Mouse (Mus musculus): ENCODE measurements around the gene Arsb. TPM values are rescaled to one million over a fixed set of nuclear protein-coding genes. Genes with fewer than 3 reads are reported as not detected.

Gene Arsb
- total RNA-seq, 2 experiments from 2014 or later, result 3.3 to 16.0 TPM

DNA sequence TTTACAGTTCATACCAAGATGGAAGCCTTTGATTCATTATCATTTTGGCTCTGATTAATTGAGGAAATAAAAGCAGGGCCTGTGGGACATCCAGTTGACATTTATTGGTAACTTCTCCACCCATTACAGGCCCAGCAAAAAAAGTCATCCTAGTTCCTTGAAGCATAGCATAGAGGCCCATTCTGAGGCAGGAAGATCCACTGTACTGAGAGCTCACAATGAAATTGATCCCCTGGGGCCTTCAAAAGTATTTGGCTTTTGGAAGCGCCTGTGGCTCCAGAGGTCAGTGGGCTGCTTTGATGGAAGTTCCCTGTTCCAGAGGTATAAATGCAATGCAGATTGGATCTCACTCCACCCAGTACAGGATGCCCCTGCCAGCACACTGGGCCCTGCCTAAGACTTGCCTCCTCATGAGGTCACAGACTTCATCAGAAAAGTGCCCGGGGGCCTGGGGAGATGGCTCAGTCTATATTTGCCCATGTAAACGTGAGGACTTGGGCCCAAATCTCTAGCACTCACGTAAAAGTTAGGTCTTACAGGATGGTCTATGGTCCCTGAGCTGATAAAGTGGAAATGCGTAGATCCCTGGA, 141.0 kb downstream of the Arsb start:
- ATAC-seq (replicated peaks; ENCODE audit: low FRiP score, low TSS enrichment, poor library complexity, severe bottlenecking), result no peak

DNA sequence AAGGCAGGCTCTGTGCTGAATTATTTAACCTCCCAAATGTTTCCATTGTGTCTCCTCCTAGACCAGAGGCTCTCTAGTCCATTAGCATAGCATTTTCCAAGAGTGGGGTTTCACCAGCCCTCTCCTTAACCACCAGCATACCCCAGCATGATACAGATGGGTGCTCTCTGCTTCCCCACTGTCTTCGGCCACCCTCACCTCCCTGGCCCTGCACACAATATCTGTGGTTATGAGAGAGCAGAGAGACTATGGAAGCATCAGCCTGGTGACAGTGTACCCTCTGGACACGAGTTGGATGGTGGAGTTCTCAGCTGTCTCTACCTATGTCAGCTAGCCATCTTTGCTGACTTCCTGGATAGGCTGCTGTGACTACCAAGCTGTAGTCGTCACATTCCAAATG, 142.8 kb downstream of the Arsb start:
- ATAC-seq (replicated peaks; ENCODE audit: low FRiP score, low TSS enrichment, poor library complexity, severe bottlenecking), result no peak

DNA sequence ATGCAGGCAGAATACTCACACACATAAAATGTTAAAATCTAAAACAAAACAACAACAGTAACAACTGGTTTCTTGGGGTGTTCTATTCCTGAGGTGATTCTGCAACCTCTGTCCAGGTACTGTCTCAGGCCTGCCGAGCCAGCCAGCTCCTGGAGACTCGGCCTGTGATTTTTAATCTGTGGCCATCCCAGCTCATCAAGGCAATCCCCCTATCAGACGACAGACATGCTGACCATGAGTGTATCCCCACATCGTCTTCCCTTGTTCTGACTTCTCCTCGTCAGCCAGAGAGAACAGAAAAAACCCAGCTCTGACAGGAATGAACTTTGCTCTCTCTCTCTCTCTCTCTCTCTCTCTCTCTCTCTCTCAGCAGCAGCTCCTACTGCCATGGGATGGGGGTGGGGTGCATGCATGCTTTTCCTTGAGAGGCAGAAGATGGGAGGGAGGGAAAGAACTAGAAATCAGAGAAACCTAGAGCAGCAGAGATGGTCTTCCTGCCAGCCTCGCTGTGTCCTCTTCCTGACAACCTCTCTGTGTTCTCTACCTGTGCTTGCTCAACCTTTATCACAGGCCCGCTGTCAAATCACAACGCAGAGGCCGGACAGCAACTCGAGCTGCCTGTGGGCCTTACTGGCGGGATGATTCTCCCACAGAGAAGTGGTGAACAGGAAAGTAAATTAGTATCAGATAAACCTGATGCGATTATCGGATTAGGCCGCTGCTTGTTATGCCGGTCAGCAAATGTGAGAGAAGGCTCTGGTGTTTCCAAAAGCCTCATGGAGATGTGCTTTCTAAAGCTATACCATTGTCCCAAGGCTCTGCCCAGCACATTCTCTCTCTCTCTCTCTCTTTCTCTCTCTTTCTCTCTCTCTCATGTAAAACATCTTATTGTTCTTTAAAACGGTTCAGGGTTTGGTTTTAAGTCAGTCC, 144.5 kb downstream of the Arsb start:
- no peak for ATAC-seq (replicated peaks; ENCODE audit: low FRiP score, low TSS enrichment, poor library complexity, severe bottlenecking)

DNA sequence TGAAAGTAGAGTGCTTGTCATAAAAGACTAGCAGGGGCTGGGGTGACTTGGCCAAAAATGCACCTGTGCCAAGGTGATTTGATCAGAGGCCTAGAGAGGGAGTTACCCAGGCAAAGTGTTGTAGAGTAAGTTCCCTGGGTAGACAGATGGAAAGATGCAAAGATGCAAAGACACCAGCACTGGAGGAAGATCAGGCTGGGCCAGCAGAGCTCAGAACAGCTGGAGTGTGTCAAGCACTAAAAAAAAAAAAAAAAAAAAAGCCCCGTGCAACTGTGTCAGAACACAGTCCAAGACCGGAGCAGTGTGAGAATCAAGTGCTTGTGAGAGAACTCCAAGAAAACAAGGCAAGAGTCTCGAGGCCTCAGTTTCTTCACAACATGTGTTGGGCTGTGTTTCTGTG, 148.1 kb downstream of the Arsb start:
- no peak for ATAC-seq (replicated peaks; ENCODE audit: low FRiP score, low TSS enrichment, poor library complexity, severe bottlenecking)

DNA sequence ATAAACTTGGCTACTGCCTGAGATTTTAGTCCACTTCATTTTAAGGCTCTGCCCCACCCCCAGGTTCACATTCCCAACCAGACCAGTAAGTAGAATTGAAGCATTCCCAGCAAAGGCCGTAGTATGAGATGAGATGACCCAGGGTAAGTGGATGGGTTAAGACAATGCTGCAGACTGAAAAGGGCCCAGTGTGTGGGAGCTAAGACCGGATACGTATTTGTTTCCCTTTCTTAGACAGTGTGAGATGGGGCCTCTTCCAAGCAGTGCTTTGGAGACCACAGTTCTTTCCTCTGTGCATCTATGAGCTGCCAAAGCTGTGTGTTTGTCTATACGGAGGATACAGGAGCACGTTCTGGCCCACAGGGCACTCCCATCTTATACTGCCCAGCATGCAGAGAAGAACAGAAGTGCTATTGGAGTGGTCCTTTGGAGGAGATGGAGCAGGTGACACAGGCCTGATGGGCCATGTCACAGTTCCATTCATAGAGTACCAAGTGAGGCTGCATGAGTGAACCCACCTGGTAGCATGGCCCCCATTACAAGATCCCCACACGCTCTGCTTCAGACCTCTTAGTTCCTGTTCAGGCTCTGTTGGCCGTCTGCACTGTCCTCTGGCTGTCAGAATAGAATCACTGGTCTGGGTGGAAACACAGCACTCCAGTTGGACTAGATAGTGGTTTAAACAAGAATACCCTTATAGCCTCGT, 148.8 kb downstream of the Arsb start:
- no peak for ATAC-seq (replicated peaks; ENCODE audit: low FRiP score, low TSS enrichment, poor library complexity, severe bottlenecking)

DNA sequence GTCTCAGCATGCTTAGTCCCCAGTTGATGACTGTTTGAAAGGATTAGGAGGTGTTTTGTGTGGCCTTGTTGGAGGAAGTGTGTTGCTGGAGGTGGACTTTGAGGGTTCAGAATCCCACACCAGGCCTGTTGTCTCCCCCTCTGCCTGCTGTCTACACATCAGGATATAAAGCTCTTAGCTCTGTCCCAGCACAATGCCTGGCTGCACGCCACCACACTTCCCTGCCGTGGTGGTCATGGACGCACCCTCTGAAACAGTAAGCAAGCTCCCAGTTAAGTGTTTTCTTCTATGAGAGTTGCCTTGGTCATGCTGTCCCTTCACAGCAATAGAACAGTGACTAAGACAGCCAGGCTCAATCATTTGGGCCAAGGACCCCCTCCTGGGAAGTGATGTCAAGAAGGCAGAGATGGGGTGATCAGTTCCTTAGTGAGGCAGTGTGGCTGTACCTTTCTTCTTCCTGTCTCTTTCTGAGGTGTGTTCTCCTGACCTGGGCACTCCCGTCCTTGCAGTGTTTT, 149.4 kb downstream of the Arsb start:
- no peak for ATAC-seq (replicated peaks; ENCODE audit: low FRiP score, low TSS enrichment, poor library complexity, severe bottlenecking)

DNA sequence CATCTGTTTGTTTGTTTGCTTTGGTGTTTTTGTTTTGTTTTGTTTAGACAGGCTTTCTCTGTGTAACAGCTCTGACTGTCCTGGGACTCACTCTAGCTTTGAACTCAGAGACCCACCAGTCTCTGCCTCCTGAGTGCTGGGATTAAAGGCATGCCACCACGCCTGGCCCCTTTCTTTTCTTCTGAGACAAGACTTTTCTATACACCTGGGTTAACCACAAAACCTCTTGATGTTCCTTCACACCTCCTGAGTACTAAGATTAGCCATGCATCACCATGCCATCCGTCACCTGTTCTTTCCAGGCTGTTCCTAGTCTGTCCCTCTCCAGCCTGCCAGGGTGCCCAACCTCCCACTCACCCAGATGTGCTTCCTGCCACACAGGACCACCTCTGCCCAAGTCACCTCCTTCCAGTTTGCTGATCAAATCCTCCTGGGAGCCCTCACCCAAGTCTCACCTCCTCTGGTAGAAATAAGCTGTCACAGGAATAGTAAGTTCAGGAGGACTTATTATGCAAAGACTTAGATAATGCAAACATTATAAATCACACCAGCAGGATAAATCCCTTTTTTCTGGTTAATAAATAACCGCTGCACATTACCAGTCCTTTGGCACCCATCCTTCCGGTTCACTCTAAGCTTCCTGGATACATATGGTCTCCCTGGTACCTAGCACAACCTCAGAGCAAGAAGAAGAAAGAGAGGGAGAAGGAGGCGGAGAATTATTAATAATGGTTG, 150.6 kb downstream of the Arsb start:
- no peak for ATAC-seq (replicated peaks; ENCODE audit: low FRiP score, low TSS enrichment, poor library complexity, severe bottlenecking)

DNA sequence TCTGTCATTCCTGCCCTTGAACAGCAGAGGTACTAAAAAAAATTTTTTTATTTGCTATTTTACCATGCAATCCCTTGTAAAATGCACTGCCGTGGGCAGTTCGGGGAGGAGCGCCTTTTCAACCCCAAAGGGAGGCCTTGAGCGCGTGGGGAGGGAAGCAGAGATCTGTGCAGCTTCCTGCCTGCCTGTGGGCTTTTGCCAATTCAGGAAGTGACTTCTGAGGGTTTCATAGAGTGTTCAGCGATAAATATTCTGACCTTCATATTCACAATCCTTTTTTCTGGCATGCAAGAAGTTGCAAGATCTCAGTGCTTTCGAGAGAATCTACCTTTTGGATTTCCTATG, 151.1 kb downstream of the Arsb start:
- no peak for ATAC-seq (replicated peaks; ENCODE audit: low FRiP score, low TSS enrichment, poor library complexity, severe bottlenecking)

DNA sequence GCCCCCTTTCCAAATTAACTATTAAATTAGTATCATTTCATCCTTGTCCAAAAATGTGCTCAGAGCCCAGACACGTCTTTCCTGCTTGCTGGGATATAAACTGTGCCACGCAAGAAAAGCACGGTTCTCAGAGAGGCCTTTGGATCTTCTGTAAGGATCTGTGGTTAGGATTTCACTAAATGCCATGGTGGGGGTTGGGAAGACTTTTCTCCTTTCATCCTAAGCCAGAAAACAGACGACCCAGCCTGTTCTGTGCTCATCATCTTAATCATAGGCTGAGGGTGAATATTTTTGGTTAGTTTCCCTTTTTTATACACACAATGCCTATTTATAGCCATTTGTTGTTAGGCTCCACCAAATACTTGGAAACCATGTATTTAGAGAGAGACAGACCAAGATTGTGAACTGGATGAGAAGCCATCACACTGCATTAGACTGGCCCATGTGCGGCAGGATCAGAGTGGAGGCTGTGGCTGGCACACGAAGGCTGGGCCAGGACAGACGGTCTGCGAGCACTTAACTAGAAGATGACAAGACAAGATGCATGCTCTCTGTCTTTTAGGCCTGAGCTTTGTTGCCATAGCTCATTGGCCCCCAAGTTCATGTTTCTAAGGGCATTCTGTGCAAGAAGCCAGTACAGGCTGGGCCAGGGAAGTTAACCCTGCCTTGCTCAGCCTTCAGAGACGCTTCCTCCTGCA, 153.5 kb downstream of the Arsb start:
- no peak for ATAC-seq (replicated peaks; ENCODE audit: low FRiP score, low TSS enrichment, poor library complexity, severe bottlenecking)

DNA sequence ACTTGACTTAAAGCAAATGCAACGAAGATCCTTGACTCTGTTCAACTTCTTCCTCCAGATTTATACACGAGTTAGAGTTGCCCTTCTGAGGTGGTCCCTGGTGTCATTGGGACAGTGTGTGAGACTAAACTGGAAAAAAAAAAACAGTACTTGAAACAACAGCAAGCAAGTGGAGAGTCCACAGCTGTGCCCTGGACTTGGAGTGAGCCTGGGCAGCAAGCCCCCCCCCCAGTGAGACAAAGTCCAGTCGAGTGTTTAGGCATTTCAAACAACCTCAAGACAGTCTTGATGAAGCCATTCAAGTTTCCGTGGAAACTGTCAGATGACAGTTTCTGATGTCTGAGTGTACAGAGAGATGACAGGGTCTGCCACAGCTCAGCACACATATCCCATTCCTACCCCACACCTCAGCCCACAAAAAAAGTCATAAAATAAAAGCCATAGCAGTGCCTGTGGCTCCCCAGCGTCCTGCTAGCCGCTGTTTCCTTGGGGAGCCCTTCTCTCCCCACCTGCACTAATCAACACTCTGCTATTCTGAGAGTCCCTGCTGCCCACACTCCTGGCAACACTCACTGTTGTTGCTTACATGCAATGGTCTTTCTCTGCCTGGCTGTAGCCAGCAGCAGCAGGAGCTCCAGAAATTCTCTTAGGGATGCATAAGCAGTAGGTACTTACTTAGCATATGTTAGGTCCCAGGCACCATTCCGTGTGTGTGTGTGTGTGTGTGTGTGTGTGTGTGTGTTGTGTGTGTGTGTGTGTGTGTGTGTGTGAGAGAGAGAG, 159.3 kb downstream of the Arsb start:
- no peak for ATAC-seq (replicated peaks; ENCODE audit: low FRiP score, low TSS enrichment, poor library complexity, severe bottlenecking)

DNA sequence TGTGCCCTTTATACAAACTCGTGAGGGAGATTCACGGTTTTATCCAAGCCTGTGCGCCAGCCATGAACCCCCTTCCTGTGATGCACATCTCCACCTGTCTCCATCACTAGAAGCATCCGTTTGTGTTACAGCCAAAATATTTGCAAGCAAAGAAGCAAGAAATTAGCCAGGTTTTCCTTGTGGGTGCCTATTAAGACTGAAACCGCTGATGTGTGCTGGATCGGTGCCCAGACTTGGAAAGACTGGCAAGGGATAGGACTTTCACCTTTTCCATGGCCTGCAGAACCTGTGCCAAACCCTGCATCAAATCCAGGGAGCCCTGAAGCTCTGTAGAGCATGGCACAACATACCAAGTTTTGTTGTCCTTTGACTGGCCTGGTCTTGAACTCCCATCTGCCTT, 165.0 kb downstream of the Arsb start:
- ATAC-seq (replicated peaks; ENCODE audit: low FRiP score, low TSS enrichment, poor library complexity, severe bottlenecking), result no peak

DNA sequence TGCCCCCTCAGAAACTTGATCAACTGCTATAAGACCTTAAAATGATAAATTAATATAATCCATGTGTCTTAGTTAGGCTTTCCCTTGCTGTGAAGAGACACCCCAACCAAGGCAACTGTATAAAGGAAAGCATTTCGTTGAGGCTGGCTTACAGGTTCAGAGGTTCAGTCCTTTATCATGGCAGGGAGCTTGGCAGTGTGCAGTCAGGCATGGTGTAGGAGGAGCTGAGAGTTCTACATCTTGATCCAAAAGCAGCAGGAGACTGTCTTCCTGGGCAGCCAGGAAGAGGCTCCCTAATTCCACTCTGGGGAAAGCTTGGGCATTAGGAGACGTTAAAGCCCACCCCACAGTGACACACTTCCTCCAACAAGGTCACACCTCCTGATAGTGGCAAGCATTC, 166.7 kb downstream of the Arsb start:
- ATAC-seq (replicated peaks; ENCODE audit: low FRiP score, low TSS enrichment, poor library complexity, severe bottlenecking), result no peak

DNA sequence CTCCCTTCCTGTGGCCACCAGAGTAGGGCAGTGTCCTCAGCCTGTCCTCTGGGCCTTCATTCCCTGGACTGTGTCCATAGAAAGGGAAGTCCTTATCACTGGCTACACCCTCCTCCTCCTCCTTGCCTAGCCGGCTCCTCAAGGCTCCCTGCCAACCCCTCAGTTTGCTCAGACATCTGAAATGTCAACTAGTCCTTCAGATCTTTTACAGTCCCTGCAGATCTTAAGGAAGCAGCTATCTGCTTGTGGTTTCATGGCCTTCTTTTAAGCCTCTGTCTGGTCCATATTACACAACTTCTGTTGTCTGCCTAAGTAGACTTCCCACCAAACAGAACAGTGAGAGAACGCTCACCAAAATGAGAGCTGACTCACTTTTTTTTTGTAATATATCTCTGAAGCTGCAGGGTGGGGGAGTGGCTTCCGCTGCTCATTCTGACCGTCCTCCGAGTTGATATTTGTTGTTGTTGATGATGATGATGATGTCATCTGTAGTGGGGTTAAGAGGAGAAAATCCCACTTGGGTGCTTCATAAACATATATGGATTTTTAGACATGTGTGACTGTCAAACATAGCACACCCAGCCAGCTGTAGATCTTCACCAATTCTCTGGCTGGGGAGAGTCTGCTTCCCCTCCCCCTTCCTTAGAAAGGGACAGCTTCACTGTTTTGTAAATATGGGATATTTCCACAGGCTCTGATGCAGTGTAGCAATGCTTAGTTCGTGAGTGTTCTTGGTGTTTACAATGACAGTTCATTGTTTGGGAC, 168.1 kb downstream of the Arsb start:
- ATAC-seq (replicated peaks; ENCODE audit: low FRiP score, low TSS enrichment, poor library complexity, severe bottlenecking), result peak; percentile 83

DNA sequence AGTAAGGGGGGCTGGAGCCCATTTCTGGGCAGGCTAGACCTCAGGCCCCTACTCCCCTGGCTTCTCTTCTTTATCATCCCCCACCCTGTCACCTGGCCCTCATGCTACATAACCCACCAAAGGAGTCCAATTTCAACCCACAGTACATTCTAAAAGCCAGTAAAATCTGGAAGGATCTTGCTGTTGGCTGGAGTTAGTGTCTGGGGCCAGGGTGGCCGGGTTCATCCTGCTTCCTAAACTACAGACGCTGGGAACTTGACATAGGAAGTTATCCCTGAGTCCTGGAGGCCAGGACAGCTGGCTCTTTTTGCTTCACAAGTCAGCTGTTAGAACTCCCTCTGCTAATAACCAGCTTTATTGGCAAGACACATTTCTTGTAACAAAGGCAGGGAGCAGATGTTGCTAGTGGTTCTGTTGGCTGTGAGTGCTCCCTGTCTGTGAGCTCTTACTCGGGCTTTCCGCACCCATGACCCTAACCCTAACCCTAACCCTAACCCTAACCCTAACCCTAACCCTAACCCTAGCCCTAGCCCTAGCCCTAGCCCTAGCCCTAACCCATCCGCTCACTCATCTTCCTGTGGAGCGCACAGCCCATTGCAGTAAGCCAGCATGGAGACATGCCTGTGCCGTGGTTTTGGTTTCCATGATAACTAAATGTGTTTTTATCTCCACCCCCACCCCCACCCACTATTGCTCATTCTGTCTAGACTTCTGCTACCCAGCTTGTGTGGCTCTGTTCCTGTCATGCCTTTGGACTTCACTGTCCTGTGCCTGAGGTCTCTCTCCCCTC, 169.5 kb downstream of the Arsb start:
- peak; percentile 50 for ATAC-seq (replicated peaks; ENCODE audit: low FRiP score, low TSS enrichment, poor library complexity, severe bottlenecking)

DNA sequence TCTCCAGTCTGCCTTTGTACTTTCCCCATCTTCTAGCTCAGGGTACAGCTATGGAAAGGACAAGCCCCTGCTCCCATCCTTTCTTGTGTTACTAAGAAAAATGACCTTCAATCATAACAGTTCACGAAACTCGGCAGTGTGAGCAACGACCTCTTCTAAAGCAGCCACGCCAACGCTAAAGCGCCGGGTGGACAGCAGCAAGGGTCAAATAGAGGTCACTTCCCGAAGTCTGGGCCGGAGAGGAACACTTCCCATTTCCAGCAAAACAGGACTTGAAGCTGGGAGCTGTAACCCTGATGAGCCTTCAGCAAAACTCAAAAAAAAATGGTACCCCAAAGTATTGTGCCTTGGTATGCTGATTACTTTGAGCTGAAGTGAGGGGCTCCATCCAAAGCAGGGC, 179.6 kb downstream of the Arsb start:
- no peak for ATAC-seq (replicated peaks; ENCODE audit: low FRiP score, low TSS enrichment, poor library complexity, severe bottlenecking)

DNA sequence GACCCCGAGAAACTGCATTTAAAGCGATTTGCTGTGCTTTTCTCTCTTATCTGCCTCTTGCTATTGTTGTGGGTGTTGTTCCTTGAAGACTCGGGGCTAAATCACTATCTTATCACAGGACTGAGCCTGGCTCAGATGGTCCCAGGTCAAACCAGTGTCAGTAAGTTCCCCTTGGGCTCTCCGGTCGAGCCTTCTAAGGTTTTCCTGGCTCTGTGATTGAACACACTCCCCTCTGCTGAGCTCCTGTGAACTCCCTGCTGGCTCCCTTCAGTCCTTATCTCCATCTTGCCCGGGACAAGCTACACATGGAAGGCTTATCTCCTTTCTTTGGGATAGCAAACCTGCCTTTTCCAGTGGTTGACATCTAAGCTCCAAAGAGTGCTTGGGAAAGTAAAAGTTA, 180.1 kb downstream of the Arsb start:
- no peak for ATAC-seq (replicated peaks; ENCODE audit: low FRiP score, low TSS enrichment, poor library complexity, severe bottlenecking)

DNA sequence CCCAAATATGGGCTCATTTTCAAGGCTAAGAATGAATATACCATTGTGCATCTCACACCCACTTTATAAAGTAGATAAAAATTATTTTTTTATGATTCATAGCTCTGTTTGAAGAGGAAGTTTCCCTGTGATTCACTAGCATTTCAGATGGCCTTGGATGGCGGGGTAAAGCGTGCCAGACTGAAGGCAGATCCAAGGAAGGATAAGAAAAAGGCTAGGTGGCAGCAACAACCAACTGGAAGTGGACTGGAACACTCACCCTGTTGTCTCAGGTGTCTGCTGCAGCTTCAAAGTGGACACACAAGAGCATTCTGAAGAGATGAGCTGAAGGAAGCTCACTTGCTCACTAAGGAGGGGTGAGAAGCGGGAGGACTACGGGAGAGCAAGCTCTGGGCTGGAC, 181.0 kb downstream of the Arsb start:
- no peak for ATAC-seq (replicated peaks; ENCODE audit: low FRiP score, low TSS enrichment, poor library complexity, severe bottlenecking)

Data from megakaryocyte-erythroid progenitor cell, adult 5-6 weeks (primary cell).